Mouse (Mus musculus) thymus, postnatal 36 days (tissue): Measurements from ENCODE around the gene Dazap2.
"Not testable (repeated sequence)": the region's sequence is repeated elsewhere in the genome, so short reads cannot be mapped to it uniquely, and the experiment has no call there.

Experiments used
- DNase-seq, 2 experiments: peaks; one replicate each; pipeline ENCODE4 v3.0.0; 2022; ENCODE audit warnings: mixed read lengths in 2 of 2

Gene Dazap2

DNA sequence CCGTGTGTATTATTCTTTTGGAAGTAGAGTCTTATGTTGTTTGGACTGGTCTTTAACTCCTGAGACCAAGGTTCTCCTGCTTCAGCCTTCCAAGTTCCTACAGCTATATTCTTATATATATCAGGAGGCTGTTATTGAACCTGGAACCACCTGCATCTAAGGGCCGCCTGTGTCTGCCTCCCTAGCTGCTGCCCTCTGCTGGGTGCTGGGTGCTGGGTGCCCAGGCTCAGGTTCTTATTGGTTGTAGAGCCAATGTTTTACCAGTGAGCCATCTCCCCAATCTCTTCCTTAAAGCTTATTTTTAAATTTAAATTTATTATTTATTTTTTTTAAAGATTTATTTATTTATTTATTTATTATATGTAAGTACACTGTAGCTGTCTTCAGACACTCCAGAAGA, 2.7 kb upstream of the Dazap2 start:
- peak; percentile 64 to 65 for DNase-seq

DNA sequence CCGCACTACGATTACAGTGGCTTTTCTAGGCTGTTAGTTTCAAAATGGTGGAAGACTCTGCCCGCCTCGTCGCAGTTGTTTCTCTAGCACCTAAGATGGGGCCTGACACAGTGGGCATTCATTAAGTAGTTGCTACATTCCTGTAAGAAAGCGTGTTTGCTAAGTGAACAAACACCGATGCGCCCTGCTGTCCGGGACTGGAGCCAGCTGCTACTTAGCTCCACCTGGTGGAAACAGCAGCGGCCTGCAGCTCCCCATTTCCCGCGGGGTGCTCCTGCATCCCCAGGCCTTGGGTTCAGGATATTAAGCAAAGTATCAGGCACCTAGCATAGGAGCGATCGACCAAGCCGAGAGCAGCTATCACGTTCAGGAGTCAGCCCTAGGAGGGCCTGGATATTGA, 1.6 kb upstream of the Dazap2 start:
- peak; percentile 74 to 76 for DNase-seq

DNA sequence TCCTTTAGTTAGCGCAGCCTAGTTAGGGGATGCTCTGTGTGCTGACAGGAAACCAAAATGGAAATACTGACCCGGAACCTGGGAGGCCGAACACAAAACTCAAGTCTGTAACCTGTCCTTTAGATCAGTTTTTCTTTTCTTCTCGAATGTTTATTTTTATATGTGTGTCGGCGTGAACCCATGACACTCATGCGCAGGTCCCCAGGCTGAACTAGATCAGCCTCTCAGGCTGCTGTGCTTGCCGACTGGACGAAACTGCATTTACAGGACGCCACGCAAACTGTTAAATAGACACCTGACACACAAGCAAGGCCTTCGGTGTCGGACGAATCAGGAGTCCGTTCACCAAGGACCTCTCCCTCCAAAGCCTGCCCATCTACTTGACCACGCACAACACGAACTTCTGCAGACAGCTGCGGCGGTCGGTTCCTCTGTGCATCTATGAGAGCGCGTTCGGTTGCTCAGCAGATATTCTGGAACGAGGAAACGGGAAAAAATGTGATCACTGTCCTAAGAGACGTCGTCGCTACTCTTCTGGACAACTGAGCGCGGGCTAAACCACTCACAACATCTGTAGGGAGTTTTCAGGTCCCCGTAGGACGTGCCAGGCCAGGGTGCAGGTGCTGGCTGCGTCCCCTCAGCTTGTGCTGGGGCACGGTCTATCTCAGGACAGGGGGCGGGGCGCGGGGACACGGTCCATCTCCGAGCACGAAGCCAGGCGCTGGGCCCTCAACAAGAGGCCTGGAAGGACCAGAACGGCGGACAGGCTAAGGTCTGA, 742 bp upstream of the Dazap2 start:
- no peak for DNase-seq

GRCm38 (mm10) chr15:100615825-100616220, 674 bp downstream of the Dazap2 start:
- DNase-seq, result peak; percentile 89

DNA sequence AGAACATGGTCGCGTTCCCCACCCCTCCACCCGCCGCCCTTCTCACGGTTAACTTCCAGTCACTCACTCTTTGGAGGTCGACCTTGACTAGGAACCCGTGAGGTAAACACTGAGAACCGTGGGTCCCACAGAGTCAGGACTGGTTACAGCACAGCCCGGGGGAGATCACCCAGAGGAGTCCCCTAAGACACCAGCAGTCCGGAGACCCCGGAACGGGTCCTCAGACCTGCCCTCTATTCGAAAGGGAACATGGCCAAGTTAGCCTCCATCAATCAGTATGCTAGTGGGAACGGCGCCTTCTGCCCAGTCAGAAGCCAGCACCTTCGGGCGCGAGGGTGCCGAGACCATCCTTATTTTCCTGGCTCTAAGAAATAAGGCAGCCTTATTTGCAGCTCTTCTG, 1.1 kb downstream of the Dazap2 start:
- DNase-seq, result no peak

GRCm38 (mm10) chr15:100619200-100619599, 4.1 kb downstream of the Dazap2 start:
- no peak for DNase-seq

DNA sequence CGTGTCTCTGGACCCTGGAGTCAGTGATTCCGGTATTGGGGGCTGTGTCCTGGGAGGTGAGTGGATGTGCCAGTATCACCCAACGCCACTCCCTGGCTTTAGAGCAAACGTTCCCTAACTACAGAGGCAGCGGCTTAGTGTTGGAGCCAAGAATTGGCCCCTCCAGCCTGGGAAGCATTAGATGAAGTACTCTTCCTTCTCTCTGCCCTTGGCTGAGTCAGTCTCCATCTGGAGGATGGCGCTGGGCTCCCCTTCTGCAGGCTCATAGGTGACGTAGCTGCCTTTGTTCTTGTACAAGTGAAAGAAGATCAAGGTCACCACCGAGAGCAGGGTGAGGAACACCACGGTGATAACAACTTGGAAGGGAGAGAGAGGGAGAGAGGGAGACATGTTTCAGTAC, 6.5 kb downstream of the Dazap2 start:
- not testable (repeated sequence) for DNase-seq

DNA sequence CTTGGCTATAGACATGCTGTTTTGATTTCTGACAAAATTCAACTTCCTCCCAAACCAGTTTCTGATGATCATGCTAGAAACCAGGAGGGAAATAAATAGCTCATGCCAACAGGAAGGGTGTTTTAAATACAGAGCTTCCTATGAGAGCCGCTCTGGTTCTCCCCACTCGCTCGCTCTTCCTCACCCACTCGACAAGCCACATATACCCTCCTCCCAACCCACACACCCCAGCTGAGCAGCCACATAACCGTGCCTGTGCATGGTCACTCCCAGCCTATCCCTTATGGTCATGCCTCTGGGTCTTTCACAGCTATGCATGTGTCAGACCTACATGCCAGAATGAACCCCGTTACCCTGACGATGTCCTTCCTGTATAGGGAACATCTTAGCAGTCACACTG, 7.0 kb downstream of the Dazap2 start:
- no peak for DNase-seq

GRCm38 (mm10) chr15:100623754-100624153, 8.6 kb downstream of the Dazap2 start:
- no peak for DNase-seq

DNA sequence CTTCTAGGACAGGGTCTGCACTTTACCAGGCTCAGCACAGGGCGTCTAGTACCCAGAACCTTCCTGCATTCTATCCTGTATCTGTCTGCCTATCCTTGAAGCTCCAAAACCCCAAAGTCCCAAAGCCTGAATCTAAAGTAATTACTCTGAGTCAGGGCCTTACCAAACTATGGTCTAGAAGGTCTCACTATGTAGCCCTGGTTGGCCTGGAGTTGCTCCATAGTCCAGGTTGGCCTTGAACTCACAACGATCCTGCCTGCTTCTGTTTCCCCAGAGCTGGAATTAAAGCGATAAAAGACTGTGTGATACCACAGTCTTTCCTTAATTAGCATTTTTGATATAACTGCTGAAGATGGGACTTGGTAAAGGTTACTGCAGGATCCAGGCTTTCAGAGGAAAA, 9.3 kb downstream of the Dazap2 start:
- no peak for DNase-seq

DNA sequence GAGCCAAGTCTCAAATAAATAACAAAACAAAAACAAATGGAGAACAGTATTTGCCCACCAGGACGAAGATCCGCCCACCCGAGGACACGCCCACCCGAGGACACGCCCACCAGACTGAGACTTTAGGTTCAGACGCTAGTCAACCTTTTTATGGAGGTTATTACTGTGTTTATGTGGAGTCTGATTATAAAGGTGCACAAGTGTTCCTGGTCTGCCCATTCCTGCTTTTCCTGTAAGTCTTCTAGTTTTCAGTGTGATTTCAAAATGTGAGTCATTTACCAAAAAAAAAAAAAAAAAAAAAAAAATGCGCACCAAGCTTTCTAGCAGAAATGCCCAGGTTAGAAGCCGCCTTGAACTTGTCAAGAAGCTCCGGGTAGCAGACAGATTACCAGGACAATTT, 12.1 kb downstream of the Dazap2 start:
- DNase-seq, result no peak

GRCm38 (mm10) chr15:100627774-100628370, 12.7 kb downstream of the Dazap2 start:
- no peak for DNase-seq

GRCm38 (mm10) chr15:100628797-100629196, 13.6 kb downstream of the Dazap2 start:
- DNase-seq, result no peak

GRCm38 (mm10) chr15:100630126-100630525, 15.0 kb downstream of the Dazap2 start:
- DNase-seq, result no peak

DNA sequence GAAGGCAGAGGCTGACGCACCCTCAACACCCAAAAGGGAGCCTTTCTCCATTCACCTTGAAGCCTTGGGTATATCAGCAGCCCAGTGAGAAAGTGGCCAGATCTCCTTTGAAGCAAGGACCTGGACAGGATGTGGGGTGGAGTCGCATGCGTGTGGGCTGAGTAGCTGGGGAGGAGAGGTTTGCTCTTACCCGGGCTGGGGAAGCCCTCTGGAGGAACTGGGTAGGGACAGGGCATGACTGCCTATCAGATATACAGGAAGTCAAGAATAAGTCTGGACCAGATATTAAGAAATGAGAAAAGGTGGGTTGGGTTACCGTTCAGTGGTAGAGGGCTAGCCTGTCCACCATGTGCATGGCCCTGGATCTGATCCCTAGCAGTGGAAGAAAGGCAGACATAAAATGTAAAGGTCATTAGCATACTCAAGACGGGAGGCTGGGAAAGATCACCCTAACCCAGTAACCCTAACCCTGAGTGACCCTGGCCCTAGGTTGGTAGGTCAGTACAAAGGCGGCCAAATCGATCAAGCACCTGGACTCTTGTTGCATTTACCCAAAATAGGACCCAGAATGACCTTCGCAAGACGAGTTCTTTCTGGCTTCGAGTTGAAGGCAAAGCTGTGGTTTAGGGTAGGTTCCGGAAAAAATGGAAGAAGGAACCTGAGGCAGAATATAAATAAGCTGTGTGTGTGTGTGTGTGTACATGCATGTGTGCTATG, 16.5 kb downstream of the Dazap2 start:
- DNase-seq, result no peak

DNA sequence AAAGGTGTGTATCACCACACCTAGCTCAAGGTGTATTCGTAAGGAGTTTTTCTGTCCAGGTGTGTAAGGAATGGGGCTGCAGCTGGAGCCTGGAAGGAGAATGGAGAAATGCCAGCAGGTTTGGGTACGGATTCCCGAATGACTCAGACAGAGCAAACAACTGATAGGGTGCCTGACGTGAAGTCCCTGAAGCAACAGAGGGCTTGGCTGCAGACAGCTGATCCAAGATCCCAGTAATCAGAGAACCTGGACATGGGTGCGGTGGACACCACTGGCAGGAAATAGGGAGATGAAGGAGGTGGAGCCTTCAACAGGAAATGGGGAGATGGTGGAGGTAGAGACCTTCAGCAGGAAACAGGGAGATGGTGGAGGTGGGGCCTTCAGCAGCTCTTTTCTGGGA, 17.2 kb downstream of the Dazap2 start:
- no peak for DNase-seq

DNA sequence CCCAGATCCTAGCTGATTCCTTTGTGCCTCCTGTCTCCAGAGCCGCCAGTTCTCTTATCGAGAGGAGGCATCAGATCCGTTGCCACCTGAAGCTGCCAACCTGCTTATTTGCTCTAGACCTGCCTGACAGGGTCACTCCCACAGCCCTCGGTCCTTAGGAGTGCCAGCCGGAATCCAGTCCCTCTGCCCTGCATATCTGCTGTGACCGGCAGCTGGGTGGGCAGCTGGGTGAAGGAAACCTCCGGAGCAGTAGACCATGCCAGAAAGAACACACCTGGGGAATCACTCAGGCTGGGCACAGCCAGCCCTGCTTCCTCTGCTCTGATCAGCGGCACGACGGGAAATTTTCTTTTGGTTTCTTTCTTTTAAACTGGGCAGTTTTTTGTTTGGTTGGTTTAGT, 18.2 kb downstream of the Dazap2 start:
- no peak for DNase-seq

GRCm38 (mm10) chr15:100635239-100635638, 20.1 kb downstream of the Dazap2 start:
- no peak for DNase-seq

GRCm38 (mm10) chr15:100635851-100636645, 20.9 kb downstream of the Dazap2 start:
- no peak for DNase-seq

GRCm38 (mm10) chr15:100636700-100637501, 21.8 kb downstream of the Dazap2 start, which contains the start of gene Smagp:
Gene Smagp (minus strand): TSS chr15:100636940.
- DNase-seq, result peak in 1 of 2 experiments; percentile 37

DNA sequence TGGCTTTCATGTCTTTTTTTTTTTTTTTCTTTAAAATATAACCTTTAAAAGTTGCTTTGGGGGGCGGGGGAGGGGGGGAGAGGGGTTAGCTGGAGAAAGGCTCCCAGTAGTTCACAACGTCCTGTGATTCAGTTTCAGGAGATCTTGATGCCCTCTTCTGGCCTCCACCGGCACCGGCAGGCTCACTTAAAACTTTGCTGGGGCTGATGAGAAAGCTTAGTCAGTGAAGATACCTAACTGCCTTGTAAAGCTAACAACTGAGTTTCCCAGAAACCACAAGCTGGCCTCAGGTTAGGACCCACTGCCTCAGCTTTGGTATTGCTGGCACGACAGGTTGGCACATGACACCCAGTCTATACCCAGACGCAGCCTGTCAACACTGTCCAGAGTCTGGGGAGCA, 22.5 kb downstream of the Dazap2 start:
- peak; percentile 56 to 62 for DNase-seq
